Mouse (Mus musculus): ENCODE measurements around the gene Impdh2. TPM values are rescaled to one million over a fixed set of nuclear protein-coding genes. Genes with fewer than 3 reads are reported as not detected.
A peak's percentile ranks its signal among the peaks of the same experiment; 100 is the strongest.

Impdh2 gene
- polyA plus RNA-seq, 1 experiment from 2014 or later = 244 TPM

GRCm38 (mm10) chr9:108573774-108574690 lies 13.9 kb downstream of the Impdh2 start:
- H3K4me1 ChIP-seq = peaks cover 79% of the 10 kb centered on the region

DNA sequence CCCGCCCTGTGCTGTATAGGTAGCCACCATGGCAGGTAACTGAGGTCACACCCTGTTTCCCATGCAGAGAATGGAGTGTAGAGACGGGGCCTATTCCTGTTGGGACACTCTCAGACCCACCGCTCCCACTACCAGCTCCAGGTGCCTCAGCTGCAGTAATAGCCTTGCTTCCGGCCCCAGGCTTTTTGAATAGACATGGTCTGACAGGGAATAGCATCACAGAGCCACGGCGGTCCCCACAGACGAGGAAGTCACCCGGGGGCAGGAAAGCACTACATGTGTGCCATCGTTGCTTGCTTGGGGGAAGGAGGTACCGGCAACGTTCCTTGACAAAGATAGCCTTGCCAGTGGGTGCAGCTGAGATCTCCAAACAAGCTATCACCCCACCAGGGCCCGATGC lies 14.8 kb downstream of the Impdh2 start:
- no peaks in the 10 kb centered on the region for H3K9me3 ChIP-seq
- WGBS = 93% methylated on average over 12 of the region's 12 CpGs
- H3K27me3 ChIP-seq (ENCODE audit: poor library complexity, severe bottlenecking) = no peaks in the 10 kb centered on the region
- H3K4me1 ChIP-seq = peaks cover 79% of the 10 kb centered on the region
- H3K4me3 ChIP-seq = 0 out of 2 replicates have a peak overlapping the region, but pooled peaks have one; percentile 14
- no peak overlapping the region for H3K27ac ChIP-seq
- DNase-seq (ENCODE audit: extremely low spot score, low spot score) = no peak
- peaks cover 67% of the 10 kb centered on the region for H3K36me3 ChIP-seq (replicated peaks)

More at GRCm38 (mm10) chr9:108573774-108574690, 13.9 kb downstream of the Impdh2 start:
- Histone ChIP-seq H3K9me3 (no peaks in the 10 kb centered on the region), H3K27me3 (ENCODE audit: poor library complexity, severe bottlenecking) (no peaks in the 10 kb centered on the region), H3K4me3 (peak overlapping the region; percentile 9; the same call in 1 of the 2 replicates), H3K36me3 (replicated peaks) (peaks cover 67% of the 10 kb centered on the region), H3K27ac (peak overlapping the region; percentile 58)
- DNase-seq (ENCODE audit: extremely low spot score, low spot score) = peak; percentile 76
- 51% methylated on average over 25 of the region's 26 CpGs for WGBS

- WGBS = 92% methylated on average over 37 of the region's 37 CpGs
- Histone ChIP-seq H3K4me3 (0 out of 2 replicates have a peak overlapping the region, but pooled peaks have one; percentile 14), H3K9me3 (no peaks in the 10 kb centered on the region), H3K27me3 (ENCODE audit: poor library complexity, severe bottlenecking) (no peaks in the 10 kb centered on the region), H3K27ac (no peak overlapping the region), H3K4me1 (peaks cover 73% of the 10 kb centered on the region), H3K36me3 (replicated peaks) (peaks cover 69% of the 10 kb centered on the region)
- DNase-seq (ENCODE audit: extremely low spot score, low spot score) = no peak
These were observed 15.5 kb downstream of the Impdh2 start for GRCm38 (mm10) chr9:108575321-108576297.

DNA sequence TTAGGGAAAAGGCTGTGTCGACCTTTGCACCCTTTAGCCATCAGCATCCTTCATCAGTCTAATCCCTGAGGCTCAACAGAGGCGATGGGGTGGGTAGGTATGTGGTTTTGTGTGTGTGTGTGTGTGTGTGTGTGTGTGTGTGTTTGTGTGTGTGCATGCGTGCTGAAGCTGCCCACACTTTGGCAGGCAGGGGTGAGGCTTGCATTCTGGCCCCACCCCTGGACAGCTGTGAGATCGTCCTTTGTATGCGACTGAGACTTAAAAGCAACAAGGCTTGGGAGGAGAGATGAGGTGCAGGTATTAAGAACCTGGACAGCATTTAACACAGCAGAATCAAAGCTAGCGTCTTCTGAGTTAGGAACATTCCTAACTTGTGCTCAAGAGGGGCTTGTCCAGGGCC lies 16.9 kb downstream of the Impdh2 start:
- H3K27ac ChIP-seq = peak overlapping the region; percentile 95; the same call in 1 of the 2 replicates
- WGBS = 62% methylated on average over 6 of the region's 6 CpGs
- H3K4me1 ChIP-seq = peaks cover 67% of the 10 kb centered on the region
- H3K36me3 ChIP-seq (replicated peaks) = peaks cover 66% of the 10 kb centered on the region
- H3K9me3 ChIP-seq = no peaks in the 10 kb centered on the region
- no peaks in the 10 kb centered on the region for H3K27me3 ChIP-seq (ENCODE audit: poor library complexity, severe bottlenecking)
- DNase-seq (ENCODE audit: extremely low spot score, low spot score) = no peak
- H3K4me3 ChIP-seq = peak overlapping the region; percentile 86

DNA sequence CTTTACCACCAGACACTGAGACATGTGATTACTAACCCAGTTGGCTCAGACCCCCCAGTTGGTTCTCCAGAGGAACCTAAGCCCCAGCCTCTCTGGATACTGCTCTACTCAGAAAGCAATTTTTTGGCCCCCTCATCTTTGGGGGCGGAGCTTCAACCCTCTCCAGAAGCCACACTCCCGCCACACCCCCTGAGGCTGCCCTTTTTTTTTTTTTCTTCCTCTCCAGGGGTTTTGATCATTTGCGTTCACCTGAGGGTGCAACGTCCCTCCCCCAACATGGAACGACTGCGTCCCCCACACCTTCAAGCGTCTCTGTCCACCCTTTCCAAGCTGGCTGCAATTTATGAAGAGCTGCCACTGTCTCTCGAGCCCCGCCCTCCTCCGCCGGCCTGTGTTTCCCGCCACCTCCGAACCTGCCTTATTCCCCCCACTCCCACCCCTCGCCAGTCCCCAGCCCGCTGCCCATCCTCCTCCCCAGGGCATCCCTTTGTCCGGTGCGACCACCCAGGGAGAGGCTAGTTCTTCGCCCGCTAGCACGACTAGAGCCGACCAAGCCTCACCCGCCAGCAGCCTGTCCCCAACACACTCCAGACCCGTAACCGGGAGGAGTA lies 18.0 kb downstream of the Impdh2 start:
- H3K27ac ChIP-seq = peak overlapping the region; percentile 95
- no peak for DNase-seq (ENCODE audit: extremely low spot score, low spot score)
- no peaks in the 10 kb centered on the region for H3K9me3 ChIP-seq
- peaks cover 64% of the 10 kb centered on the region for H3K4me1 ChIP-seq
- WGBS = under 1% methylated on average over 24 of the region's 24 CpGs
- no peaks in the 10 kb centered on the region for H3K27me3 ChIP-seq (ENCODE audit: poor library complexity, severe bottlenecking)
- peak overlapping the region; percentile 86 for H3K4me3 ChIP-seq
- H3K36me3 ChIP-seq (replicated peaks) = peaks cover 65% of the 10 kb centered on the region

GRCm38 (mm10) chr9:108578545-108579343 lies 18.7 kb downstream of the Impdh2 start, which contains the start of gene Wdr6:
TSS of gene Wdr6 (minus strand) at chr9:108578739.
- Histone ChIP-seq H3K36me3 (replicated peaks) (peaks cover 64% of the 10 kb centered on the region), H3K4me1 (peaks cover 57% of the 10 kb centered on the region), H3K4me3 (peak within 1 kb of the TSS; percentile 86), H3K27me3 (ENCODE audit: poor library complexity, severe bottlenecking) (no peaks in the 10 kb centered on the region), H3K27ac (peak within 1 kb of the TSS; percentile 95), H3K9me3 (no peaks in the 10 kb centered on the region)
- DNase-seq (ENCODE audit: extremely low spot score, low spot score) = peak; percentile 98
- WGBS = 5% methylated on average over 51 of the region's 51 CpGs

GRCm38 (mm10) chr9:108579344-108579690 lies 19.2 kb downstream of the Impdh2 start:
- Histone ChIP-seq H3K27me3 (ENCODE audit: poor library complexity, severe bottlenecking) (no peaks in the 10 kb centered on the region), H3K27ac (peak overlapping the region; percentile 95), H3K9me3 (no peaks in the 10 kb centered on the region), H3K4me1 (peaks cover 52% of the 10 kb centered on the region), H3K4me3 (peak overlapping the region; percentile 86), H3K36me3 (replicated peaks) (peaks cover 61% of the 10 kb centered on the region)
- 73% methylated on average over 5 of the region's 5 CpGs for WGBS
- DNase-seq (ENCODE audit: extremely low spot score, low spot score) = no peak

GRCm38 (mm10) chr9:108587571-108588180 lies 27.6 kb downstream of the Impdh2 start:
- H3K36me3 ChIP-seq (replicated peaks) = peaks cover 16% of the 10 kb centered on the region
- H3K9me3 ChIP-seq = no peaks in the 10 kb centered on the region
- peak overlapping the region; percentile 94 for H3K27ac ChIP-seq
- WGBS = 0% methylated on average over 14 of the region's 14 CpGs
- H3K4me1 ChIP-seq = peaks cover 45% of the 10 kb centered on the region
- DNase-seq (ENCODE audit: extremely low spot score, low spot score) = peak; percentile 95
- H3K27me3 ChIP-seq (ENCODE audit: poor library complexity, severe bottlenecking) = no peaks in the 10 kb centered on the region
- H3K4me3 ChIP-seq = peak overlapping the region; percentile 43

- WGBS = 79% methylated on average over 5 of the region's 5 CpGs
These were observed 29.1 kb downstream of the Impdh2 start for GRCm38 (mm10) chr9:108589229-108589628.

GRCm38 (mm10) chr9:108591462-108591861 lies 31.4 kb downstream of the Impdh2 start:
- Histone ChIP-seq H3K4me1 (peaks cover 43% of the 10 kb centered on the region), H3K36me3 (replicated peaks) (peaks cover 17% of the 10 kb centered on the region), H3K27me3 (ENCODE audit: poor library complexity, severe bottlenecking) (no peaks in the 10 kb centered on the region), H3K27ac (no peak overlapping the region), H3K9me3 (no peaks in the 10 kb centered on the region), H3K4me3 (no peak overlapping the region)
- DNase-seq (ENCODE audit: extremely low spot score, low spot score) = no peak
- 87% methylated on average over 4 of the region's 4 CpGs for WGBS

More at GRCm38 (mm10) chr9:108589229-108589628, 29.1 kb downstream of the Impdh2 start:
- no peaks in the 10 kb centered on the region for H3K9me3 ChIP-seq
- peaks cover 11% of the 10 kb centered on the region for H3K36me3 ChIP-seq (replicated peaks)
- H3K27ac ChIP-seq = peak overlapping the region; percentile 94
- no peak for DNase-seq (ENCODE audit: extremely low spot score, low spot score)
- H3K27me3 ChIP-seq (ENCODE audit: poor library complexity, severe bottlenecking) = no peaks in the 10 kb centered on the region
- no peak overlapping the region for H3K4me3 ChIP-seq
- H3K4me1 ChIP-seq = peaks cover 45% of the 10 kb centered on the region

GRCm38 (mm10) chr9:108594354-108594753 lies 34.3 kb downstream of the Impdh2 start:
- Histone ChIP-seq H3K27ac (no peak overlapping the region), H3K4me1 (peaks cover 30% of the 10 kb centered on the region), H3K36me3 (replicated peaks) (peaks cover 17% of the 10 kb centered on the region), H3K4me3 (no peak overlapping the region), H3K27me3 (ENCODE audit: poor library complexity, severe bottlenecking) (no peaks in the 10 kb centered on the region), H3K9me3 (no peaks in the 10 kb centered on the region)
- WGBS = 85% methylated on average over 3 of the region's 3 CpGs
- no peak for DNase-seq (ENCODE audit: extremely low spot score, low spot score)
